Mouse (Mus musculus) CH12.LX (cell line): ENCODE results near the gene Fam20a. TPM values are rescaled to one million over a fixed set of nuclear protein-coding genes. Genes with fewer than 3 reads are reported as not detected.

ENCODE experiments used
- DNase-seq: peaks from one replicate; pipeline ENCODE4 v3.0.0-alpha.2; 2013; ENCODE audit errors: extremely low read depth
- H3K27ac ChIP-seq: 2 replicates; pipeline ENCODE4 v1.5.1; 2012; ENCODE audit warnings: low read depth, mild to moderate bottlenecking, control low read depth, moderate library complexity; ENCODE audit not compliant: insufficient read depth
- H3K27me3 ChIP-seq: replicated peaks from 2 replicates; pipeline ENCODE3; 2012; ENCODE audit warnings: inconsistent platforms
- H3K36me3 ChIP-seq, 2 experiments: replicated peaks in 1 of 2; 2 replicates each; pipeline versions ENCODE3 to v1.6.1; 2012; ENCODE audit warnings: inconsistent platforms in 1 of 2, low read length in 1 of 2, mild to moderate bottlenecking in 1 of 2, mixed read lengths in 1 of 2, moderate library complexity in 1 of 2; ENCODE audit not compliant: control insufficient read depth in 1 of 2, insufficient read depth in 1 of 2
- H3K4me1 ChIP-seq, 2 experiments: 2 replicates each; pipeline ENCODE4 v1.6.1; 2012; ENCODE audit warnings: inconsistent platforms in 1 of 2, moderate library complexity in 1 of 2; ENCODE audit not compliant: insufficient read depth in 2 of 2, control insufficient read depth in 1 of 2
- H3K4me2 ChIP-seq: 2 replicates; pipeline ENCODE4 v1.6.1; 2012; ENCODE audit warnings: low read depth, mild to moderate bottlenecking, control low read depth; ENCODE audit not compliant: poor library complexity, insufficient read depth, severe bottlenecking
- H3K4me3 ChIP-seq, 3 experiments: fragments of 150-350 bp in 1 of 3; sonication (generic) in 1 of 3; replicated peaks in 1 of 3; 2 replicates each; pipeline versions ENCODE3 to v1.5.1; 2011 to 2012; ENCODE audit warnings: low read depth in 2 of 3, low read length in 2 of 3, mild to moderate bottlenecking in 2 of 3, moderate library complexity in 2 of 3, control low read depth in 1 of 3, improper control_type of control experiment in 1 of 3, inconsistent platforms in 1 of 3, mixed read lengths in 1 of 3; ENCODE audit not compliant: poor library complexity in 1 of 3
- H3K79me2 ChIP-seq: replicated peaks from 2 replicates; pipeline ENCODE4 v1.6.1; 2012; ENCODE audit warnings: mild to moderate bottlenecking, moderate library complexity; ENCODE audit not compliant: control insufficient read depth, poor library complexity, insufficient read depth, severe bottlenecking; ENCODE audit errors: extremely low read depth
- H3K9ac ChIP-seq: 2 replicates; pipeline ENCODE4 v1.6.1; 2012; ENCODE audit warnings: low read depth, mild to moderate bottlenecking, control low read depth, moderate library complexity; ENCODE audit not compliant: insufficient read depth
- H3K9me3 ChIP-seq: replicated peaks from 2 replicates; pipeline ENCODE3; 2012; ENCODE audit warnings: low read length, inconsistent platforms, mixed read lengths
- BHLHE40 ChIP-seq: IDR thresholded peaks from 2 replicates; pipeline ENCODE4 v1.6.1; 2011; ENCODE audit warnings: mild to moderate bottlenecking, low read depth, low read length, improper control_type of control experiment
- CHD1 ChIP-seq: IDR thresholded peaks from 2 replicates; pipeline ENCODE4 v1.6.1; 2012; ENCODE audit warnings: low read depth, low read length, improper control_type of control experiment, inconsistent platforms
- CHD2 ChIP-seq: IDR thresholded peaks from 2 replicates; pipeline ENCODE4 v1.6.1; 2011; ENCODE audit warnings: low read length, improper control_type of control experiment
- ETS1 ChIP-seq: conservative IDR thresholded peaks from 2 replicates; pipeline ENCODE4 v1.6.1; 2012; ENCODE audit warnings: low read depth, mild to moderate bottlenecking, inconsistent platforms, low read length, improper control_type of control experiment, moderate library complexity
- GABPA ChIP-seq: IDR thresholded peaks from 2 replicates; pipeline ENCODE4 v1.6.1; 2012; ENCODE audit warnings: low read depth, low read length, improper control_type of control experiment, inconsistent platforms; ENCODE audit not compliant: insufficient replicate concordance
- JUN ChIP-seq: IDR thresholded peaks from 2 replicates; pipeline ENCODE4 v1.6.1; 2011; ENCODE audit warnings: low read depth, mild to moderate bottlenecking, low read length, improper control_type of control experiment, moderate library complexity; ENCODE audit not compliant: insufficient read depth
- JUND ChIP-seq: conservative IDR thresholded peaks from 2 replicates; pipeline ENCODE4 v1.6.1; 2011; ENCODE audit warnings: low read depth, low read length, improper control_type of control experiment
- KAT2A ChIP-seq: IDR thresholded peaks from 2 replicates; pipeline ENCODE4 v1.6.1; 2012; ENCODE audit warnings: low read length, improper control_type of control experiment, inconsistent platforms; ENCODE audit not compliant: insufficient replicate concordance
- MAFK ChIP-seq: IDR thresholded peaks from 2 replicates; pipeline ENCODE4 v1.6.1; 2011; ENCODE audit warnings: low read length, improper control_type of control experiment; ENCODE audit not compliant: insufficient replicate concordance
- MAX ChIP-seq: IDR thresholded peaks from 2 replicates; pipeline ENCODE4 v1.6.1; 2011; ENCODE audit warnings: low read length, improper control_type of control experiment
- MAZ ChIP-seq: IDR thresholded peaks from 2 replicates; pipeline ENCODE4 v1.6.1; 2012; ENCODE audit warnings: low read depth, mild to moderate bottlenecking, inconsistent platforms, low read length, improper control_type of control experiment, moderate library complexity
- MEF2A ChIP-seq: IDR thresholded peaks from 2 replicates; pipeline ENCODE4 v1.6.1; 2014; ENCODE audit warnings: low read depth, mild to moderate bottlenecking, inconsistent platforms, low read length, improper control_type of control experiment, borderline replicate concordance
- MXI1 ChIP-seq: IDR thresholded peaks from 2 replicates; pipeline ENCODE4 v1.6.1; 2011; ENCODE audit warnings: mild to moderate bottlenecking, low read depth, low read length, improper control_type of control experiment
- RAD21 ChIP-seq: IDR thresholded peaks from 2 replicates; pipeline ENCODE4 v1.6.1; 2011; ENCODE audit warnings: low read depth, mild to moderate bottlenecking, low read length, improper control_type of control experiment, moderate library complexity
- RCOR1 ChIP-seq: conservative IDR thresholded peaks from 2 replicates; pipeline ENCODE4 v1.6.1; 2012; ENCODE audit warnings: low read depth, mild to moderate bottlenecking, inconsistent platforms, low read length, improper control_type of control experiment
- SIN3A ChIP-seq: IDR thresholded peaks from 2 replicates; pipeline ENCODE4 v1.6.1; 2012; ENCODE audit warnings: low read length, improper control_type of control experiment, inconsistent platforms
- SMC3 ChIP-seq: IDR thresholded peaks from 2 replicates; pipeline ENCODE4 v1.6.1; 2011; ENCODE audit warnings: low read depth, low read length, improper control_type of control experiment
- UBTF ChIP-seq: IDR thresholded peaks from 2 replicates; pipeline ENCODE4 v1.6.1; 2012; ENCODE audit warnings: low read depth, mild to moderate bottlenecking, inconsistent platforms, low read length, improper control_type of control experiment, moderate library complexity
- USF1 ChIP-seq: IDR thresholded peaks from 2 replicates; pipeline ENCODE4 v1.6.1; 2014; ENCODE audit warnings: low read depth, mild to moderate bottlenecking, inconsistent platforms, low read length, improper control_type of control experiment
- USF2 ChIP-seq: conservative IDR thresholded peaks from 2 replicates; pipeline ENCODE4 v1.6.1; 2011; ENCODE audit warnings: low read depth, low read length, improper control_type of control experiment
- ZC3H11A ChIP-seq: IDR thresholded peaks from 2 replicates; pipeline ENCODE4 v1.6.1; 2012; ENCODE audit warnings: low read depth, mild to moderate bottlenecking, inconsistent platforms, low read length, improper control_type of control experiment
- ZKSCAN1 ChIP-seq: IDR thresholded peaks from 2 replicates; pipeline ENCODE4 v1.6.1; 2012; ENCODE audit warnings: low read depth, inconsistent platforms, low read length, improper control_type of control experiment, borderline replicate concordance
- ZMIZ1 ChIP-seq: IDR thresholded peaks from 2 replicates; pipeline ENCODE4 v1.6.1; 2012; ENCODE audit warnings: low read depth, mild to moderate bottlenecking, inconsistent platforms, low read length, improper control_type of control experiment
- ZNF384 ChIP-seq: IDR thresholded peaks from 2 replicates; pipeline ENCODE4 v1.6.1; 2012; ENCODE audit warnings: low read depth, low read length, improper control_type of control experiment, inconsistent platforms
- dilution Hi-C: fragments of 300-500 bp; cut with MboI; formaldehyde crosslinking; loops from 2 replicates; pipeline ENCODE4 v1.14.3; 2020; ENCODE audit warnings: low sequenced_read_pairs; ENCODE audit not compliant: extremely low pct_unique_long_range_greater_than_20kb, extremely low pct_ligation_motif_present
- in situ Hi-C: fragments of 300-500 bp; cut with MboI; formaldehyde crosslinking; loops from 3 replicates; pipeline ENCODE4 v1.14.3; 2019; ENCODE audit warnings: low sequenced_read_pairs, low pct_ligation_motif_present, low pct_unique_long_range_greater_than_20kb, mixed read lengths
- polyA plus RNA-seq: library from polyadenylated mRNA; unstranded; fragments of >175 nt; gene quantifications from 2 replicates; pipeline ENCODE4 v1.2.1, GENCODE M21; 2012; ENCODE audit warnings: low read depth; ENCODE audit not compliant: insufficient read length
- total RNA-seq, 2 experiments: library from RNA; depleted of rRNA; stranded (reverse); fragments of 300-350 nt in 1 of 2; fragments of >200 nt in 1 of 2; gene quantifications; 2 replicates each; pipeline ENCODE4 v1.2.3; 2012 to 2014

Gene Fam20a
- total and polyA plus RNA-seq, 3 experiments = 0.08 TPM; not detected in 2

DNA sequence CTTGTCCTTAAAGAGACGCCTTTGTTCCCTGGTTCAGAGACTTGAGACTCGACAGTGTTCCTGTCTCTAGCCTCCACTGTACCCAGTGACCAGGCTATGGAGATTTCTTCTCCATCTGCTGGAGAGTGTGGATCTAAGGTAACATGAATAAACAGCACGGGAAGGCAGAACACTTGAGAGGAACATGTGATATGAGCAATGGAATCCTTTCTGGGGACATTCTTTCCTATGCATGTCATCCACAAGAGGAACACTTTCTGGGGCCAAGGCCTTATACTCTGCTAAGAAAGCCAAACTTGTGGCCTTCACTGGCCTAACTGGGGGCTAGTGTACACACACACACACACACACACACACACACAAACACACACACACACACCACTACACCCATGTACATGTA lies 40.5 kb downstream of the Fam20a start:
- H3K9me3 ChIP-seq = no peaks in the 10 kb centered on the region
- DNase-seq = no peak
- no peak overlapping the region for H3K27ac ChIP-seq
- in situ Hi-C loops = loop anchor here (25.0 kb wide), 1 partner anchor 581 kb away; the partner anchor contains the start of gene Abca6
- H3K27me3 ChIP-seq = no peaks in the 10 kb centered on the region
- no peak overlapping the region for H3K9ac ChIP-seq
- H3K79me2 ChIP-seq = no peaks in the 10 kb centered on the region
- TF ChIP-seq JUN = no peak
- TF ChIP-seq KAT2A = no peak
- no peak for TF ChIP-seq ZC3H11A
- TF ChIP-seq RAD21 = no peak
- no peak for TF ChIP-seq MEF2A
- TF ChIP-seq ZKSCAN1 = no peak
- TF ChIP-seq ZMIZ1 = no peak
- TF ChIP-seq USF2 = no peak
- no peak for TF ChIP-seq CHD1
- TF ChIP-seq ZNF384 = no peak
- TF ChIP-seq SIN3A = no peak
- TF ChIP-seq MAZ = no peak
- no peak for TF ChIP-seq BHLHE40
- TF ChIP-seq JUND = no peak
- no peak for TF ChIP-seq RCOR1
- no peak for TF ChIP-seq USF1
- TF ChIP-seq, all 38 proteins: peak for 0
- no peak overlapping the region for H3K4me2 ChIP-seq
- H3K4me1 ChIP-seq = peaks cover 2 to 8% of the 10 kb centered on the region in 2 experiments; a peak in 2 of 4 replicates
- no peak overlapping the region for H3K4me3 ChIP-seq
- no peaks in the 10 kb centered on the region for H3K36me3 ChIP-seq
- dilution Hi-C loops = no loop called here

DNA sequence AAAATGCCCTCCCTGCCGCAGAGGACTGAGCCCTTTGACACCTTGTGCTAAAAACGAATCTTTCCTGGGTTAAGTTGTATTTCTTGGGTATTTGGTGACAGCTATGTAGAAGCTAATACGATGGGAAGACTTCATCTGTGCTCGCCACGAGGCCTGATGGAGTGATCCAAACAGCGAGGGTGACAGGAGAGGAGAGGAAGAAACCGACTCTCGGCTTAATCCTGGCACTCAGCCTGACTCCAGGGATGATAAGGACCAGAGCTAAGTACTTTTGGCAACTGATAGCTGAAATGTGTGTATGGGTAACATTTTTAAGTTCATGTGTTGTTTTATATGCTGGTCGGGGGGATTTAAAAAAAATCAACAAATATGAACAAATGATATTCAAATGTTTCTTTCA lies 41.1 kb downstream of the Fam20a start:
- DNase-seq = no peak
- Histone ChIP-seq H3K4me2 (no peak overlapping the region), H3K4me1 (peaks cover 2 to 8% of the 10 kb centered on the region in 2 experiments; a peak in 2 of 4 replicates), H3K9me3 (no peaks in the 10 kb centered on the region), H3K9ac (no peak overlapping the region), H3K79me2 (no peaks in the 10 kb centered on the region), H3K27ac (no peak overlapping the region), H3K36me3 (no peaks in the 10 kb centered on the region), H3K4me3 (no peak overlapping the region), H3K27me3 (no peaks in the 10 kb centered on the region)
- in situ Hi-C loops (loop anchor here (25.0 kb wide), 1 partner anchor 581 kb away; the partner anchor contains the start of gene Abca6), dilution Hi-C loops (no loop called here)
- TF ChIP-seq SIN3A = no peak
- no peak for TF ChIP-seq CHD2
- no peak for TF ChIP-seq MEF2A
- no peak for TF ChIP-seq ZKSCAN1
- TF ChIP-seq ZNF384 = no peak
- TF ChIP-seq ETS1 = no peak
- TF ChIP-seq MAZ = no peak
- no peak for TF ChIP-seq RAD21
- no peak for TF ChIP-seq UBTF
- no peak for TF ChIP-seq USF2
- no peak for TF ChIP-seq JUN
- no peak for TF ChIP-seq MAX
- no peak for TF ChIP-seq MAFK
- no peak for TF ChIP-seq SMC3
- TF ChIP-seq BHLHE40 = no peak
- no peak for TF ChIP-seq MXI1
- TF ChIP-seq ZC3H11A = no peak
- TF ChIP-seq CHD1 = no peak
- no peak for TF ChIP-seq GABPA
- TF ChIP-seq RCOR1 = no peak
